Mouse (Mus musculus) ES-E14 (cell line): ENCODE data around the gene Stx1a.

Experiments used
- HCFC1 ChIP-seq: IDR thresholded peaks from 2 replicates; pipeline ENCODE4 v1.6.1; 2012; ENCODE audit warnings: low read length, inconsistent platforms, borderline replicate concordance; ENCODE audit not compliant: insufficient read depth
- MAFK ChIP-seq: IDR thresholded peaks from 2 replicates; pipeline ENCODE4 v1.6.1; 2014; ENCODE audit warnings: mild to moderate bottlenecking, low read depth, low read length, inconsistent platforms; ENCODE audit not compliant: insufficient read depth
- ZC3H11A ChIP-seq: IDR thresholded peaks from 2 replicates; pipeline ENCODE4 v1.6.1; 2012; ENCODE audit warnings: low read depth, mild to moderate bottlenecking, inconsistent platforms, low read length, borderline replicate concordance
- ZNF384 ChIP-seq: IDR thresholded peaks from 2 replicates; pipeline ENCODE4 v1.6.1; 2012; ENCODE audit warnings: low read depth, low read length, inconsistent platforms

DNA sequence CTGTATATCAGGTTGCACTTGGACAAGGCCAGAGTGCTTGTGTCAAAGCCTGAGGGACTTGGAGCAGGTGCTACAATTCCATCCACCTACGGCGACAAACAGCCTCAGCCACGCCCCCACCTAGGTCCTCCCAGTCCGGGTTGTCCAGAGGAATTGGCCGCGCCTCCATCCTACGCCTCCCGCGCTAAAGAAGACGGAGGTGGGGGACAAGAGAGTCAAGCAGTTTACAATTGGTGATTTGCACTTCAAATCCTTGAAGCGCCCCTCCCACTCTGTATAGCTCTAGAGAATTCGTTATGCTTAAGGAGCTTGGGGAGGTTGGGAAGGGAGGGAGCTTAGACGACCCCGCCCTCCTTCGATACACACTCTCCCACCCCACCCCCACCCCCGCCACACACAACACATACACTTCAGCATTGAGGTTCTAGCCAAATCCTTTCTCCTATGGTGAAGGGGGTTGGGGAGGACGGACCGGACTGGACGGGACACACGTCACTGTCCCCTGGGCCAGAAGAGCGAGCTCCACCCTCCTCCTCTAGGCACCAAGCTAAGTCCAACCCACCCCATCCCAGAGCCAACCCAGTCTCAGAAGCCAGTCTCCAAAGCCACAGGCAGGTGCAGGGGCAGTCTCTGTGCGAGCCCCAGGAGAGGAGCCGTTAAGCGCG lies 37.5 kb upstream of the Stx1a start, which contains the start of gene Cldn3:
- TF ChIP-seq HCFC1 = no peak; the same call in 1 of the 2 replicates
- TF ChIP-seq ZC3H11A = no peak
- TF ChIP-seq MAFK = no peak
- no peak for TF ChIP-seq ZNF384
